Mouse (Mus musculus) neural tube, embryonic 15.5 days (tissue): ENCODE results near the gene Slc30a3. TPM values are rescaled to one million over a fixed set of nuclear protein-coding genes. Genes with fewer than 3 reads are reported as not detected.

Experiments used
- ATAC-seq: fragments of 200-750 bp; cut with Nextera tagmentation; 2 replicates; pipeline ENCODE4 v1.8.0; 2017; ENCODE audit warnings: mild to moderate bottlenecking, moderate TSS enrichment, moderate library complexity; ENCODE audit not compliant: low FRiP score
- H3K27ac ChIP-seq: fragments of 300-500 bp; sonication (generic); replicated peaks from 2 replicates; pipeline ENCODE4 v1.5.1; 2015; ENCODE audit warnings: mild to moderate bottlenecking, inconsistent platforms
- H3K27me3 ChIP-seq: fragments of 300-500 bp; sonication (generic); replicated peaks from 2 replicates; pipeline ENCODE4 v1.6.1; 2015; ENCODE audit warnings: inconsistent platforms
- H3K36me3 ChIP-seq: fragments of 300-500 bp; sonication (generic); 2 replicates; pipeline ENCODE4 v1.6.1; 2015; ENCODE audit warnings: inconsistent platforms
- H3K4me1 ChIP-seq: fragments of 300-500 bp; sonication (generic); 2 replicates; pipeline ENCODE4 v1.6.1; 2015; ENCODE audit warnings: inconsistent platforms
- H3K4me2 ChIP-seq: fragments of 300-500 bp; sonication (generic); 2 replicates; pipeline ENCODE4 v1.6.1; 2015; ENCODE audit warnings: inconsistent platforms, mild to moderate bottlenecking, moderate library complexity
- H3K4me3 ChIP-seq: fragments of 300-500 bp; sonication (generic); replicated peaks from 2 replicates; pipeline ENCODE4 v1.5.1; 2015; ENCODE audit warnings: mild to moderate bottlenecking, inconsistent platforms
- H3K9ac ChIP-seq: fragments of 300-500 bp; sonication (generic); replicated peaks from 2 replicates; pipeline ENCODE4 v1.6.1; 2015; ENCODE audit warnings: mild to moderate bottlenecking, inconsistent platforms
- H3K9me3 ChIP-seq: fragments of 300-500 bp; sonication (generic); replicated peaks from 2 replicates; pipeline ENCODE4 v1.6.1; 2016; ENCODE audit warnings: inconsistent platforms
- WGBS: fragments of 180-500 bp; shearing (Covaris S2); methylation state at CpG from one replicate; pipeline ENCODE4 v1.1.7; 2015; ENCODE audit warnings: mixed read lengths; 5-methylcytosine and 5-hydroxymethylcytosine counted together
- polyA plus RNA-seq: library from polyadenylated mRNA; unstranded; fragments of >200 nt; fragmentation: Nextera tagmentation; extraction: Ambion mirVana; gene quantifications from 2 replicates; pipeline ENCODE4 v1.2.1, GENCODE M21; 2015

The Slc30a3 gene
- polyA plus RNA-seq, 1 experiment from 2014 or later = 55.5 TPM

GRCm38 (mm10) chr5:31121111-31121510 lies 13.1 kb upstream of the Slc30a3 start:
- WGBS = 81% methylated on average over 8 of the region's 8 CpGs
- H3K27ac ChIP-seq = no peak overlapping the region
- H3K9ac ChIP-seq = no peak overlapping the region
- no peak overlapping the region for H3K4me2 ChIP-seq
- no peaks in the 10 kb centered on the region for H3K4me1 ChIP-seq
- no peaks in the 10 kb centered on the region for H3K9me3 ChIP-seq
- no peak overlapping the region for H3K4me3 ChIP-seq
- 0 out of 2 replicates have a peak, but pooled peaks cover 5% of the 10 kb centered on the region for H3K27me3 ChIP-seq
- no peaks in the 10 kb centered on the region for H3K36me3 ChIP-seq
- no peak for ATAC-seq

- no peaks in the 10 kb centered on the region for H3K9me3 ChIP-seq
- H3K9ac ChIP-seq = no peak overlapping the region
- no peak overlapping the region for H3K27ac ChIP-seq
- H3K4me1 ChIP-seq = no peaks in the 10 kb centered on the region
- no peak for ATAC-seq
- no peaks in the 10 kb centered on the region for H3K36me3 ChIP-seq
- H3K4me3 ChIP-seq = no peak overlapping the region
- 0 out of 2 replicates have a peak, but pooled peaks cover 5% of the 10 kb centered on the region for H3K27me3 ChIP-seq
- WGBS = 27% methylated on average over 10 of the region's 10 CpGs
- H3K4me2 ChIP-seq = no peak overlapping the region
These were observed 8.9 kb upstream of the Slc30a3 start for GRCm38 (mm10) chr5:31116912-31117311.

DNA sequence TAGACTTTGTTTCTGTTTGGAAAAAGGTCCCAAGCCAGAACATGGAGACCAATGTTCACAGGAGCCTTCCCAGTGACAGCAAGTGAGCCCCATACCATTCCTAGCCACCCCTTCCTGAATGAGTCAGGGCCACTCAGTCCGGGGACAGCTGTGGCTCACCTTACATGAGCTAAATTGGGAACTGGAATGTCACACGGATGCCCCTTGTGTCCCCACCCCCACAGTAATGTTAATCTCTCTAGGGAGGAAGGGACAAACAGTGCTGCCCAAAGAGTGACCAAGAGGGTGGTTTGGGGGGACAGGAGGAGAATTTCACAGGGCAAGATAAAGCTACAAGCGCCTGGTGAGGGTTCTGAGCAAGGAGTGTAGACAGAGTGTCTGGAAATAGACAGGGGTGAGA lies 8.3 kb upstream of the Slc30a3 start, which contains the start of gene Trim54:
TSS of gene Trim54 (plus strand) at position 359 of the 400 bp plus-strand sequence.
- no peak within 1 kb of the TSS for H3K4me3 ChIP-seq
- H3K4me2 ChIP-seq = no peak within 1 kb of the TSS
- no peak for ATAC-seq
- H3K36me3 ChIP-seq = no peaks in the 10 kb centered on the region
- H3K27me3 ChIP-seq = 0 out of 2 replicates have a peak, but pooled peaks cover 5% of the 10 kb centered on the region
- no peaks in the 10 kb centered on the region for H3K9me3 ChIP-seq
- no peak within 1 kb of the TSS for H3K9ac ChIP-seq
- H3K4me1 ChIP-seq = no peaks in the 10 kb centered on the region
- no peak within 1 kb of the TSS for H3K27ac ChIP-seq
- 50% methylated on average over 3 of the region's 3 CpGs for WGBS

DNA sequence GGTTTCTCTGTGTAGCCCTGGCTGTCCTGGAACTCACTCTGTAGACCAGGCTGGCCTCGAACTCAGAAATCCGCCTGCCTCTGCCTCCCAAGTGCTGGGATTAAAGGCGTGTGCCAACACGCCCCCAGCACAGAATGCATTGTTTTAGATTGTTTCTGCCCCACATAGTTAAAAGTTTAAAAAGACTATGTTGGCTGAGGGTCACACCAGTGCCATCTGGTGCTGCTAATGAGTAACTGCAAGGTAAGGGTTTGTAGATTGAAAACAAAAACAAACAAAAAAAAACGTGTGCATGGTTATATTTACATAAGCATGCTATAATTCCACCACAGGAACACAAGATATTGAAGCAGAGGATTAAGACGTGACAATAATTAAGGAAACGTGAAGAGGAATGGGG lies 2.7 kb upstream of the Slc30a3 start:
- no peaks in the 10 kb centered on the region for H3K36me3 ChIP-seq
- H3K9me3 ChIP-seq = no peaks in the 10 kb centered on the region
- H3K4me1 ChIP-seq = no peaks in the 10 kb centered on the region
- H3K4me3 ChIP-seq = no peak overlapping the region
- WGBS = 43% methylated on average over 7 of the region's 7 CpGs
- H3K9ac ChIP-seq = no peak overlapping the region
- no peak for ATAC-seq
- H3K27ac ChIP-seq = no peak overlapping the region
- no peak overlapping the region for H3K4me2 ChIP-seq
- 0 out of 2 replicates have a peak, but pooled peaks cover under 1% of the 10 kb centered on the region for H3K27me3 ChIP-seq

- Histone ChIP-seq H3K4me3 (no peak within 1 kb of the TSS), H3K36me3 (no peaks in the 10 kb centered on the region), H3K9ac (no peak within 1 kb of the TSS), H3K27ac (no peak within 1 kb of the TSS), H3K9me3 (no peaks in the 10 kb centered on the region), H3K27me3 (0 out of 2 replicates have a peak, but pooled peaks cover 4% of the 10 kb centered on the region), H3K4me2 (no peak within 1 kb of the TSS), H3K4me1 (no peaks in the 10 kb centered on the region)
- 85% methylated on average over 9 of the region's 9 CpGs for WGBS
- ATAC-seq = no peak
These were observed 2.2 kb downstream of the Slc30a3 start, which contains the start of gene Dnajc5g for GRCm38 (mm10) chr5:31105814-31106335. Gene Dnajc5g, plus strand, starts transcription at chr5:31106285.

DNA sequence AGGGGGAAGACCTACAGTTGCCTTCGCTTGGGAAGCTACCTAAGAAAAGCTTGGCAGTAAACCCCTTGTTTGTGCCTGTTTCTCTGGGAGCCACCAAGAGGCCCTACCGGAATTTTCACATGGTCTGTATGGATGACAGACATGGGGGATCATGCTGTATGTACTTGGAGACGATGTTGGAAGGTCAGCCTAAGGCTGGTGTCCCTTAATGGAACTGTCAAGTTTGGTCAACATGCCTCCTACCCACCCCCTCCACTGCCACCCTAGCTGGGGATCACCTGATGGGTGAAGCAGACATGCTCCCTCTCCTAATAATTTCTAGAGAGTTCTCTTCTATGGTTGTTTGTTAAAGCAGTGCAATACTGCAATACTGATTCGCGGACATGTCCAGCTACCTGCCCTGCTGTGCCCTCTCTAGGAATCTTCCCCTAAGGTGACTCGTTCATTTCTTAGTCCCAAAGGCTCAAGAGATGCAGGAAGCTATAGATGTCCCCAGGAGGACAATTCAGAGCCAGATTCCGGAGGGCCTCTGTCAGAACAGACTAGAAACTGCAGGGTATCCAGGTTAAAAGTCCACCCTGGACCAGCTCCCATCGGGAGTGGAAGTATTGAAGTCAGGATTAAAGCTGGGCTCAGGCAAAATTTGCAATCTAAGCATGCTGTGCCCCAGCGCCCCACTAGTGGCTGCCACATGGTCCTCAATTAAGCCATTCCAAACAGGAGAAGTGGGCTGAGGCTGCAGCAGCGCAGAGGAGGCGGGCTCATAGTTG lies 12.1 kb downstream of the Slc30a3 start:
- Histone ChIP-seq H3K4me1 (peaks cover 51% of the 10 kb centered on the region), H3K27me3 (peaks cover 65% of the 10 kb centered on the region), H3K9me3 (no peaks in the 10 kb centered on the region), H3K27ac (no peak overlapping the region), H3K9ac (no peak overlapping the region), H3K4me3 (peak overlapping the region; percentile 53), H3K4me2 (peak overlapping the region; percentile 68), H3K36me3 (no peaks in the 10 kb centered on the region)
- no peak for ATAC-seq
- 20% methylated on average over 11 of the region's 11 CpGs for whole genome bisulfite sequencing

GRCm38 (mm10) chr5:31094799-31095691 lies 13.0 kb downstream of the Slc30a3 start:
- Histone ChIP-seq H3K9me3 (no peaks in the 10 kb centered on the region), H3K4me2 (peak overlapping the region; percentile 68), H3K27me3 (peaks cover 73% of the 10 kb centered on the region), H3K36me3 (no peaks in the 10 kb centered on the region), H3K4me1 (peaks cover 54% of the 10 kb centered on the region), H3K9ac (0 out of 2 replicates have a peak overlapping the region, but pooled peaks have one; percentile 30), H3K4me3 (peak overlapping the region; percentile 53), H3K27ac (no peak overlapping the region)
- WGBS = under 1% methylated on average over 59 of the region's 59 CpGs
- no peak for ATAC-seq

GRCm38 (mm10) chr5:31094100-31094798 lies 13.8 kb downstream of the Slc30a3 start:
- ATAC-seq = no peak
- Histone ChIP-seq H3K4me1 (peaks cover 54% of the 10 kb centered on the region), H3K9ac (no peak overlapping the region)

GRCm38 (mm10) chr5:31093151-31094041 lies 14.6 kb downstream of the Slc30a3 start:
- H3K9ac ChIP-seq = peak overlapping the region; percentile 70
- H3K36me3 ChIP-seq = no peaks in the 10 kb centered on the region
- peak; percentile 83 for ATAC-seq
- H3K27ac ChIP-seq = peak overlapping the region; percentile 61
- H3K4me3 ChIP-seq = peak overlapping the region; percentile 53
- under 1% methylated on average over 49 of the region's 54 CpGs for WGBS
- no peaks in the 10 kb centered on the region for H3K9me3 ChIP-seq
- peak overlapping the region; percentile 68 for H3K4me2 ChIP-seq
- H3K4me1 ChIP-seq = peaks cover 54% of the 10 kb centered on the region
- peaks cover 80% of the 10 kb centered on the region for H3K27me3 ChIP-seq

More at GRCm38 (mm10) chr5:31094100-31094798, 13.8 kb downstream of the Slc30a3 start:
- Histone ChIP-seq H3K27me3 (peaks cover 81% of the 10 kb centered on the region), H3K27ac (no peak overlapping the region), H3K36me3 (no peaks in the 10 kb centered on the region), H3K4me2 (peak overlapping the region; percentile 68), H3K9me3 (no peaks in the 10 kb centered on the region), H3K4me3 (peak overlapping the region; percentile 53)
- 1% methylated on average over 29 of the region's 29 CpGs for WGBS

- 3% methylated on average over 25 of the region's 53 CpGs for WGBS
- ATAC-seq = no peak
- peaks cover 54% of the 10 kb centered on the region for H3K4me1 ChIP-seq
These were observed 15.6 kb downstream of the Slc30a3 start for GRCm38 (mm10) chr5:31092231-31092975.

More at GRCm38 (mm10) chr5:31092231-31092975, 15.6 kb downstream of the Slc30a3 start:
- Histone ChIP-seq H3K9ac (peak overlapping the region; percentile 70), H3K9me3 (no peaks in the 10 kb centered on the region), H3K27ac (peak overlapping the region; percentile 61), H3K4me2 (peak overlapping the region; percentile 68), H3K36me3 (no peaks in the 10 kb centered on the region), H3K27me3 (peaks cover 75% of the 10 kb centered on the region), H3K4me3 (peak overlapping the region; percentile 53)
